Mouse (Mus musculus) frontal cortex, postnatal 25 days (tissue): ENCODE data around the gene 1700109H08Rik.
"Not testable (repeated sequence)": the region's sequence is repeated elsewhere in the genome, so short reads cannot be mapped to it uniquely, and the experiment has no call there.

Experiments used
- DNase-seq, 2 experiments: peaks; one replicate each; pipeline ENCODE4 v3.0.0; 2022; ENCODE audit warnings: low spot score in 2 of 2

Gene 1700109H08Rik

GRCm38 (mm10) chr5:3571266-3571665, at the start of gene 1700109H08Rik:
Gene 1700109H08Rik, plus strand, starts transcription at chr5:3571566.
- DNase-seq: no peak

DNA sequence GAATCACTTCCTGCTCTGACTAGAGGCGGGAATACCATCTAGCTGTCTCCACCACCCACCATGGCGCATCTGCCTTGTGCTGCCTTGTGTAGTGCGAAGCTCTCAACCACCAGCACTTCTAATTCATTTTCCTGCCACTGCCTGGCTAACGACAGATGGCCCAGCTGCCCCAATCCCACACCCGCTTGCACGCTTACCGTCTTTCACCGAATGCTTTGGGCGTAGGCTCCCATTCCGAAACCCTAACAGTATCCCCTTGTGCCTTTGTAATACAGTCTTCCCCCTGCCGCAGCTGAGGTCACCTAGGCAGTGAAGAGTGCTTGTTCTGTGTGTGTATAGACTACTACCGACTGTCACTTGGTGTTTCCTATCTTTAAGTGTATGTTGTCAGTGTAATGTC, 49.6 kb upstream of the 1700109H08Rik start:
- DNase-seq: no peak

GRCm38 (mm10) chr5:3522826-3523225, 48.5 kb upstream of the 1700109H08Rik start:
- DNase-seq: no peak

- DNase-seq: no peak
Observed at GRCm38 (mm10) chr5:3527041-3527691, 44.2 kb upstream of the 1700109H08Rik start.

DNA sequence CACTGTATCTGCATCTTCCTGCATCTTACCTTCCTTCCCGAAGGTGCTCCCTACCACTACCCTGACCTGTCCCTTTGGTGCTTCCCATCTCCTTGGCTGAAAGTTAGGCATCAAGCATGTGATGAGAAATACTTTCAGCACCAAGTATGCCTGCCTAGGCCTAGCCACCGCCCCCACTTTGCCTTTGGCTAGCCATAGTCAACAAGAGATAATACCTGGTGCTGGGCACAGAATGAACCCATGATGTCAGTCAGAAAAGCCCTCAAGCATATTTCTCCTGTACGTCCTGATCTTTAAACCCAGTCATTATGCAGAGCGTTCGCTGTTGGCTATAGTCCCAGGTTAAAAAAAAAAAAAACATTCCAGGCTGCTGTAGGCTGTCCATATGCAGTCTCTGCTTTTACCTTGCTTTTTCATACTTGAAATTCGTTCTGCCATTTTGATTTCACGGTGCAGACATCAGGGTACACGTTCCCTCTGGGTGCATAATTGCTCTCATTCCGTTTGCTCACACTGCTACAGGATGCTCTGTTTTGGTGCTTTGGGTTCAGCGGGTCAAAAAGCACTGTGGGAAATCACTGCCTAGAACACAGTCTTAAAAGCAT, 41.7 kb upstream of the 1700109H08Rik start:
- DNase-seq: no peak

DNA sequence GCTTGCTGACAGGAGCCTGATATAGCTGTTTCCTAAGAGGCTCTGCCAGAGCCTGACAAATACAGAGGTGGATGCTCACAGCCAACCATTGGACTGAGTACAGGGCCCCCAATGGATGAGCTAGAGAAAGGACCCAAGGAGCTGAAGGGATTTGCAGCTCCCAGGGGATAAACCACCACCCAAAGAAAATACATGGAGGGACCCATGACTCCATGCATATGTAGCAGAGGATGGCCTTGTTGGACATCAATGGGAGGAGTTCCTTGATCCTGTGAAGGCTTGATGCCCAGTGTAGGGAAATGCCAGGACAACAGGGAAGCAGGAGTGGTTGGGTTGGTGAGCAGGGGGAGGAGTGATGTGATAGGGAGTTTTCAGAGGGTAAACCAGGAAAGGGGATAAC, 39.3 kb upstream of the 1700109H08Rik start:
- DNase-seq: not testable (repeated sequence)

DNA sequence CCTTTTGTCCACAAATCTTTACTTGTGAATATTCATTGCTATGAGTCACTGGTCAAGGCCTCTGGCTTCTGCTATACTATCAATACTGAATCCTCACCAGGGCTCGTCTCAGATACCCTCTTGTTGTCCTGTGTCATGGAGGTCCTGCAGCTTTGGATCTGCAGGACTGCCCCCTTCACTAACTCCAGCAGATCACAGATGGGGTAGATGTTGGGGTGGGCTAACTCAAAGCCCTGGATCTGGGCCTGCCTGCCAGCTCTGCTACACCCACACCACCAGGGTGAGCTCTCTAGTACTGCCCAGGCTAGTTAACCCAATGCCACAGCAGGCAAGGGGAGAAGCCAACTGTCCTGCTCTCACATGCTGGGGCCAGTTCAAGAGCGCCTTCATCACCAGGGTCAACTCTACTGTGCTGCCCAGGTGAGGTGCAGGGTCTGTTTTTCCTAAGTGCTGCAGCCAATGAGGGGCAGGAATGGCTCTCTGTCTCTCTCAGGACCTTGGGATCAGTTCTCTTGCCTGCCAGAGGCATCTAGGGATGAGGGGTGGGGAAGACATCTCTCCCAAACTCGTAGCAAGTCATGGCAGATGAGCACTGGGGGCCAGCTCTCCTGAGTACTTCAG, 34.7 kb upstream of the 1700109H08Rik start:
- no peak for DNase-seq

DNA sequence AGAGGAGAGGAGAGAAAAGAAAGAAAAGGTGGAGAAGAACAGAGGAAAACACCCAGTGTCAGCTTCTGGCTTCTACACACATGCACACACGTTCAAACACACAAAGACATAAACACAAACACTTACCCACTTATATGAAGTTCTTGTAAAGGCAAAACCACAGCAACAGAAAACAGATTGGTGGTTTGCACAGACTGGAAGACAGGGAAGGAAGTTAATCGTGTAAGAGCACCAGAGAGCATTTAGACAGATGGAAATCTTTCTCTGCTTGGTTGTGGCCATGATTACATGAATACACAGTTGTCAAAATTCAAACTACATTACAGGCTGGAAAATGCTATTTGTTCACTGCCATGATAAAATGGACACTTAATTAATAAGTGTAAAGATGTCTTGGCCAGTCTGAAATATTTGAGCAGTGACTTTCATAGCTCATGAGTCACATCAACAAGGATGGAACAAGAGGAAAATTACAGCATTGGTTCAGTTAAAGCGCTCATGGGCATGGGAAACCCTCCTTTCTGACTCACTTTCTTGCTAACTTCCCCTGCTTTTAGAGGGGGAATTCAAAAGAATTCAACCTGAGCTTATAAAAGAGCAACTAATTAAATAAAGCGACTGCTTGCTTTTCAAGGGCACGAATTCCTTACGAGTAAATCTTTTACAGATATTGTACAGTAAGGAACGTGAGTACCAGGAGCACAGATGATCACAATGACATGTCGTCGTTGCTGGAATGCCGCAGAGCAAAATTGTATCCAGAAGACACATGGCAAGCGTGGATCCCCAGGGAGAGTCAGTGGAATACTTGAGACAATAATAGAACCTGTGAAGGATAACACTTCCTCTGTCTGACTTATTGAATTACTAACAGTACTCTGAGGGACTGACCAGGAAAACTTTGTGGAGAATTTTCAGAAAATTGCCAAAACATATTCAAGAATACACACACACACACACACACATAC, 32.6 kb upstream of the 1700109H08Rik start:
- no peak for DNase-seq

- no peak for DNase-seq
Observed at GRCm38 (mm10) chr5:3541871-3542270, 29.5 kb upstream of the 1700109H08Rik start.

- DNase-seq: peak; percentile 96 to 98
Observed at GRCm38 (mm10) chr5:3543629-3544479, 27.5 kb upstream of the 1700109H08Rik start, which contains the start of gene Fam133b. Gene Fam133b, plus strand, starts transcription at chr5:3543833.

DNA sequence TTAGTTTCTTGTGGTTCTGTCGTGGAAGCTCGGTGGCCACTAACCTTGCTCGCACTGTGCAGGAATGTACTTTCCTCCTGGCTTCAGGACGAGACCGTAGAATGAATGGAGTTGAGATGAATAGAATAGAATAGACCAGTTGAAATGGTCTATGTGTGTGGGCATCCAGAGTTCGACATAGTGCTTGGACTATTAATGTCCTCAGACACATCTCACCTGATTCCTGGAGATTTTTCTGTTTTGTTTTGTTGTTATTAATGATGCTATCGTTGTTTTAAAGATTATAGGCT, 26.9 kb upstream of the 1700109H08Rik start:
- DNase-seq: no peak

DNA sequence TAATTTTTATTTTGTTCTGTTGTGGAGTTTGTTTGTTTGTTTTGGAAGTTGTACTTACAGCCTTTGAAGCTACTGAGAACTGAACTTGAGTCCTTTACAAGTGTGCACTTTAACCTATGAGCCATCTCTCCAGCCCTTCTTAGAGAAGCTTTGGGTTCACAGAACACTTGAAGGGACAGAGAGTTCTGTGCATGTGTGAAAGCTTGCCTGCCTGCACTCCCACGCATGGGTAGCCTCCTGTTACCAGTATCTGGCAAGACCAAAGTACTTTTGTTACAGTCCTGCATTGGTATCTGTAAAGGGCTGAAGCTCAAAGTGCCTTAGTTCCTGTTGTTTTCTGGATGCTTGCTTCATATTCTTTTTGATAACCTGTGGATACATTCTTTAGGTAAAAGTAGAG, 25.1 kb upstream of the 1700109H08Rik start:
- no peak for DNase-seq

DNA sequence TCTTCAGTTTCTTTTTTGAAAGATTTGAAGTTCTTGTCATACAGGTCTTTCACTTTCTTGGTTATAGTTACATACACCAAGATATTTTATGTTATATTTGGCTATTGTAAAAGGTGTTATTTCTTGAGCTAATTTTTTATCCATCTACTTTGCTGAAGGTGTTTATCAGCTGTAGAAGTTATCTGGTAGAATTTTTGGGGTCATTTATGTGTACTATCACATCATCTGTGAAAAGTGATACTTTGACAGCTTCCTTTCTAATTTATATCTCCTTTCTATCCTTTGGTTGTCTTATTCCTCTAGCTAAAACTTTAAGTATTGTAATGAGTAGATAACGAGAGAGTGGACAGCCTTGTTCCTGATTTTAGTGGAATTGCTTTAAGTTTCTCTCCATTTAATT, 19.9 kb upstream of the 1700109H08Rik start:
- DNase-seq: no peak

DNA sequence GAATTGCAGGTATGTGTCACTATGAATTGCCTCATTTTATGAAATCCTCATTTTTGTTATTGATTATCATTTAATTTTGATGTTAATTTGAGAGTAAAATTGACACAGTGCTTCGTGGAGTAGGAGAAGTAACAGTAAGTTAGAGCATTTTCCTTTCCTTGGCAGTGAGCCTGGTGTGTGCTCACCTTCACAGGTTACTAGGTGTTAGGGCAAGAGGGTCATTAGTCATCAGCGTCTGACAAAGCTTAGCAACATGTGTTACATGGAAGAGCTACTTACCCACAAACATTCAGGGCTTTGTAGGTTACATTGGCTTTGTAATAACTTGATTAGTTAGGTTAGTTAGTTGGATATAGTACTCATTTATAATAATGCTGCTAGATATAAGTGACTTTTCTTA, 17.2 kb upstream of the 1700109H08Rik start:
- DNase-seq: no peak

DNA sequence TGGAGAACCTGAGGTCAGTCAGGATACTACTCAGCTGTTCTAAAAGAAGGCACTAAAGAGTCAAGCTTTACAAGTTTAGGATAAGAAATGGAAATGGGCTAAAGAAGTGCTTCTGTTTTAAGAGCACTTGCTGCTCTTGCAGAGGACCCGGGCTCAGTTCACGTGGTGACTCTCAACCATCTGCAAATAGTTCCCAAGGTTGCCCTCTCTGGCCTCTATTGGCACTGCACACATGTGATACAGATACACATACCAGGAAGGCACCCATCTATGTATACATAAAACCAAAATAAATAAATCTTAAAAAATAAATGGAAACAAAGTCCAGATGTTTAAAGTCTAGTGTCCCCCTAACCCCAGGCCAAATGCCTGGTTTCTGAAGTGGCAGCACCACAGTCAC, 3.5 kb downstream of the 1700109H08Rik start:
- no peak for DNase-seq

- DNase-seq: no peak
Observed at GRCm38 (mm10) chr5:3577939-3578338, 6.6 kb downstream of the 1700109H08Rik start.

- DNase-seq: no peak
Observed at GRCm38 (mm10) chr5:3579066-3579465, 7.7 kb downstream of the 1700109H08Rik start.

- DNase-seq: peak; percentile 91 to 92
Observed at GRCm38 (mm10) chr5:3595693-3596398, 24.5 kb downstream of the 1700109H08Rik start, which contains the start of gene Pex1. Gene Pex1, plus strand, starts transcription at chr5:3596066.

- peak; percentile 69 for DNase-seq
Observed at GRCm38 (mm10) chr5:3596399-3596766, 25.0 kb downstream of the 1700109H08Rik start, which contains the start of gene Rbm48. Gene Rbm48, minus strand, starts transcription at chr5:3596585.

- no peak for DNase-seq
Observed at GRCm38 (mm10) chr5:3597171-3597570, 25.8 kb downstream of the 1700109H08Rik start.
